Mouse (Mus musculus) myocyte (in vitro differentiated cells): ENCODE measurements at regions not wholly inside any gene's neighbourhood (a gene's known extent, or its start where the extent isn't known, plus 50 kb on each side); places are given as distances from the start of the nearest gene placed in this dataset.

Experiments
- CEBPB ChIP-seq: IDR thresholded peaks from 2 replicates; pipeline ENCODE4 v1.6.1; 2011; ENCODE audit warnings: mild to moderate bottlenecking, moderate library complexity; ENCODE audit not compliant: poor library complexity, insufficient read depth, severe bottlenecking
- E2F4 ChIP-seq: IDR thresholded peaks from one replicate; pipeline ENCODE4 v1.6.1; 2011; ENCODE audit warnings: mild to moderate bottlenecking, control low read depth, moderate library complexity; ENCODE audit not compliant: insufficient read depth
- MAX ChIP-seq: IDR thresholded peaks from one replicate; pipeline ENCODE4 v1.6.1; 2011; ENCODE audit warnings: low read depth, mild to moderate bottlenecking, control low read depth
- POLR2A ChIP-seq: IDR thresholded peaks from one replicate; pipeline ENCODE4 v1.6.1; 2011; ENCODE audit warnings: low read depth, mild to moderate bottlenecking, control low read depth, moderate library complexity; ENCODE audit not compliant: insufficient read length
- POLR2AphosphoS2 ChIP-seq: IDR thresholded peaks from one replicate; pipeline ENCODE4 v1.6.1; 2011; ENCODE audit warnings: low read depth, control low read depth; ENCODE audit not compliant: insufficient read length
- SRF ChIP-seq: IDR thresholded peaks from one replicate; pipeline ENCODE4 v1.6.1; 2011; ENCODE audit warnings: low read depth; ENCODE audit not compliant: control insufficient read depth, insufficient read length
- USF1 ChIP-seq: IDR thresholded peaks from one replicate; pipeline ENCODE4 v1.6.1; 2011; ENCODE audit warnings: low read depth, mild to moderate bottlenecking, control low read depth, moderate library complexity

DNA sequence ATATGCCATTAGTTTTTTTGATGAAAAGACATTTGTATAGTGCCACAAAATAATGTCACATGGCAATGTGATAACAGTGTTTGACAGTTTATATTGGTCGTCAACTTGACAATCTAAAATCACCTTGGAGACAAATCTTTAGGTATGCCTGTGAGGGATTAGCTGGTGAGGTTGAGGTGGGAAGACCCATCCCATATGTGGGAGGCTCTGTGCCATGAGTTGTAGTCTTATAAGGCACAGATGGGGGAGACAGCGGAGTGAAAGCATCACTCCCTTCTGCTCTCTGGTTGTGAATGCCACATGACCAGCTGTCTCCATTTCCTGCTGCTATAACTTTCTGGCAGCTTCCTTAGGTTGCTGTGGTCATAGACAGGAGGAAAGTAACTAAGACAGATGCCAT is 242.4 kb upstream of the Ccdc54 start:
- no peak for TF ChIP-seq SRF
- TF ChIP-seq POLR2A: no peak
- no peak for TF ChIP-seq E2F4
- TF ChIP-seq USF1: no peak
- TF ChIP-seq POLR2AphosphoS2: no peak
- no peak for TF ChIP-seq CEBPB
- TF ChIP-seq MAX: no peak
